Mouse (Mus musculus) layer of hippocampus, adult 9-10 months (tissue): Measurements from ENCODE around the gene Thap4.

Source experiments
- DNase-seq: peaks from one replicate; pipeline ENCODE4 v3.0.0; 2022; ENCODE audit warnings: low spot score

The Thap4 gene

GRCm38 (mm10) chr1:93742910-93743309 lies 11.8 kb downstream of the Thap4 start:
- no peak for DNase-seq

GRCm38 (mm10) chr1:93741987-93742386 lies 12.7 kb downstream of the Thap4 start:
- DNase-seq: no peak

- DNase-seq: no peak
Measured at GRCm38 (mm10) chr1:93740671-93741070, 14.0 kb downstream of the Thap4 start.

GRCm38 (mm10) chr1:93737711-93738110 lies 17.0 kb downstream of the Thap4 start:
- no peak for DNase-seq

- no peak for DNase-seq
Measured at GRCm38 (mm10) chr1:93735859-93736258, 18.8 kb downstream of the Thap4 start.

- DNase-seq: no peak
Measured at GRCm38 (mm10) chr1:93731880-93732281, 22.8 kb downstream of the Thap4 start.

GRCm38 (mm10) chr1:93731103-93731502 lies 23.6 kb downstream of the Thap4 start:
- no peak for DNase-seq

GRCm38 (mm10) chr1:93726974-93727373 lies 27.7 kb downstream of the Thap4 start:
- no peak for DNase-seq

- DNase-seq: no peak
Measured at GRCm38 (mm10) chr1:93726116-93726515, 28.5 kb downstream of the Thap4 start.

- DNase-seq: no peak
Measured at GRCm38 (mm10) chr1:93725665-93726064, 29.0 kb downstream of the Thap4 start.

GRCm38 (mm10) chr1:93724623-93725022 lies 30.0 kb downstream of the Thap4 start:
- DNase-seq: no peak

- no peak for DNase-seq
Measured at GRCm38 (mm10) chr1:93721557-93721956, 33.1 kb downstream of the Thap4 start.

- DNase-seq: no peak
Measured at GRCm38 (mm10) chr1:93716166-93716565, 38.5 kb downstream of the Thap4 start.

GRCm38 (mm10) chr1:93705389-93705788 lies 49.3 kb downstream of the Thap4 start:
- no peak for DNase-seq

- no peak for DNase-seq
Measured at GRCm38 (mm10) chr1:93704341-93704740, 50.3 kb downstream of the Thap4 start.

GRCm38 (mm10) chr1:93703472-93704048 lies 51.1 kb downstream of the Thap4 start:
- no peak for DNase-seq

- no peak for DNase-seq
Measured at GRCm38 (mm10) chr1:93702106-93702505, 52.6 kb downstream of the Thap4 start.

GRCm38 (mm10) chr1:93699159-93699558 lies 55.5 kb downstream of the Thap4 start:
- DNase-seq: no peak

- DNase-seq: no peak
Measured at GRCm38 (mm10) chr1:93697317-93697716, 57.3 kb downstream of the Thap4 start.

- no peak for DNase-seq
Measured at GRCm38 (mm10) chr1:93694966-93695365, 59.7 kb downstream of the Thap4 start.

- no peak for DNase-seq
Measured at GRCm38 (mm10) chr1:93693943-93694342, 60.7 kb downstream of the Thap4 start.

- DNase-seq: no peak
Measured at GRCm38 (mm10) chr1:93693502-93693901, 61.2 kb downstream of the Thap4 start.

GRCm38 (mm10) chr1:93692773-93693172 lies 61.9 kb downstream of the Thap4 start:
- DNase-seq: no peak

- no peak for DNase-seq
Measured at GRCm38 (mm10) chr1:93691786-93692357, 62.8 kb downstream of the Thap4 start.
